Mouse (Mus musculus) ES-Bruce4 (cell line): ENCODE measurements at regions not wholly inside any gene's neighbourhood (a gene's known extent, or its start where the extent isn't known, plus 50 kb on each side); places are given as distances from the start of the nearest gene placed in this dataset.

ENCODE experiments used
- H3K27ac ChIP-seq: 2 replicates; pipeline ENCODE4 v1.5.1; 2012; ENCODE audit warnings: low read length, inconsistent platforms; ENCODE audit not compliant: insufficient read depth
- H3K27me3 ChIP-seq: 2 replicates; pipeline ENCODE4 v1.6.1; 2012; ENCODE audit warnings: mild to moderate bottlenecking, low read length, inconsistent platforms; ENCODE audit not compliant: control insufficient read depth, poor library complexity, insufficient read depth, severe bottlenecking
- H3K36me3 ChIP-seq: 2 replicates; pipeline ENCODE4 v1.6.1; 2012; ENCODE audit warnings: inconsistent platforms, mild to moderate bottlenecking, low read length, moderate library complexity; ENCODE audit not compliant: control insufficient read depth, poor library complexity, insufficient read depth, severe bottlenecking
- H3K4me1 ChIP-seq: one replicate; pipeline ENCODE4 v1.8.1; 2011; ENCODE audit warnings: low read length; ENCODE audit not compliant: control insufficient read depth, insufficient read depth
- H3K4me3 ChIP-seq: 2 replicates; pipeline ENCODE4 v1.5.1; 2011; ENCODE audit warnings: low read depth, mild to moderate bottlenecking, low read length
- H3K9ac ChIP-seq: 2 replicates; pipeline ENCODE4 v1.6.1; 2012; ENCODE audit warnings: low read depth, mild to moderate bottlenecking, inconsistent platforms; ENCODE audit not compliant: poor library complexity, severe bottlenecking
- H3K9me3 ChIP-seq: replicated peaks from 2 replicates; pipeline ENCODE4 v1.6.1; 2012; ENCODE audit warnings: mild to moderate bottlenecking, low read length, inconsistent platforms; ENCODE audit not compliant: control insufficient read depth, poor library complexity, insufficient read depth, severe bottlenecking
- CTCF ChIP-seq: IDR thresholded peaks from one replicate; pipeline ENCODE4 v1.8.1; 2011; ENCODE audit warnings: low read depth, low read length
- EP300 ChIP-seq: IDR thresholded peaks from 2 replicates; pipeline ENCODE4 v1.6.1; 2011; ENCODE audit warnings: low read depth, low read length; ENCODE audit not compliant: insufficient read depth
- POLR2A ChIP-seq: IDR thresholded peaks from one replicate; pipeline ENCODE4 v1.8.1; 2011; ENCODE audit warnings: low read length; ENCODE audit not compliant: insufficient read depth

DNA sequence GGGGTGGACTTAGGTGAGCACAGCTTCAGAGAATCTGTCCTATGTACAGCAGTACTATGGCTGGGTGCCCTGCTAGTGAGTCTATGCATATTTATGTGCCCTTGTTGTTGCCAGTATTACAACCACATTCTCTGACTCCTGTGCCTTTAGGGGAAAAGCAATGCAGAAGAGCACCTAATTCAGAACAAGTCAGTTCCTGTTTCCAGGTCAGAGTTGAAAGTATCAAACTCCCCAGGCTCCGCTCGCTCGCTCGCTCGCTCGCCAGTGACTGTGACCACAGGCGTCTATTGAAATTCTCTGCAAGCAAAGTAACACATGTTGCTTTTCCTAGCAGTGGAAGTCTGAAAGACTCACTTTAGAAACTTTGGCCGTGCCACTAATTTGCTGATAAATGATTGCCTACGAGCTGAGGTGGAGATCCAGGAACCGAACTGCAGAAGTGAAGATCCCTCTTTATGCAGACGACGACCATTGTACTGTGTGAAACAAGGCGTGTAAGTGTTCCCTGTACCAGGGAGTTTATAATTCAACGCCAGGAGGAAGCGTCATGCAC is 129.8 kb downstream of the Cd24a start:
- Histone ChIP-seq H3K9me3 (no peaks in the 10 kb centered on the region), H3K9ac (no peak overlapping the region), H3K27me3 (no peaks in the 10 kb centered on the region), H3K27ac (no peak overlapping the region), H3K4me3 (no peak overlapping the region), H3K4me1 (no peaks in the 10 kb centered on the region), H3K36me3 (no peaks in the 10 kb centered on the region)
- TF ChIP-seq EP300 (no peak), POLR2A (no peak), CTCF (no peak)

GRCm38 (mm10) chr10:43709278-43710033 is 131.4 kb downstream of the Cd24a start:
- TF ChIP-seq EP300 (no peak), POLR2A (no peak), CTCF (no peak)
- H3K27ac ChIP-seq = no peak overlapping the region

DNA sequence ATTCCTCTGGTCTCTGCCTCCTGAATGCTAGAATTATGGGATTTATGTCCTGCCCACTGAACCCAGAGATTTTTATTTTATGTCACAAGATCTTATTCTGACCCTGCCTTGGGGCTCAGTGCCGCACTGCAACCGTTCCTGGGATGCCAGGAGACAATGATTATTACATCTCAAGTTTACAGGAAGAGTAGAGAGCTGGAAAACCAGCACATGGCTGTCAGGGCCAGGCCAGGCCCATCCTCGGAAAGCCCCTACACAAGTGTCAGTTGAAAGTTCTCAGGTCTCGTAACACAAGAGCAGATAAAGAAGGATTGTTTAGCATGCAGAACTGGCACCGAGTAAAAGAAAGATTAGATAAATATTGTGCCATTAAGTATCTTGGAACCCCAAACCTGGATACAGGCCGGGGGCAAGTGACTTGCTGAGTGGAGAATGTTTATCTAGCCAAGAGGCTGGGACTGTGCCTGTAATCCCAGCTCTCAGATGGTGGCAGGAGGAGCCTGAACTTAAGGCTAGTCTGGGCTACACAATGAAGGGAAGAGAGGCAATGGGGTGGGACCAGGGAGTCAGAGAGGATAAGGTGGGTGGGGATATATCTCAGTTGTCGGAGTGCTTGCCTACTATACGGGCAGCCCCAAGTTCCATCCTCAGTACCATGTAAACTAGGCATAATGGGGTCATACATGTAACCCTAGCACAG is 132.3 kb downstream of the Cd24a start:
- TF ChIP-seq POLR2A (no peak), EP300 (no peak), CTCF (no peak)
- Histone ChIP-seq H3K36me3 (no peaks in the 10 kb centered on the region), H3K4me3 (no peak overlapping the region)

More at GRCm38 (mm10) chr10:43709278-43710033, 131.4 kb downstream of the Cd24a start:
- Histone ChIP-seq H3K36me3 (no peaks in the 10 kb centered on the region), H3K27me3 (no peaks in the 10 kb centered on the region), H3K9me3 (no peaks in the 10 kb centered on the region), H3K9ac (no peak overlapping the region), H3K4me1 (no peaks in the 10 kb centered on the region), H3K4me3 (no peak overlapping the region)

GRCm38 (mm10) chr10:43710886-43711256 is 132.8 kb downstream of the Cd24a start:
- Histone ChIP-seq H3K4me1 (no peaks in the 10 kb centered on the region), H3K4me3 (no peak overlapping the region), H3K27me3 (no peaks in the 10 kb centered on the region), H3K36me3 (no peaks in the 10 kb centered on the region), H3K9me3 (no peaks in the 10 kb centered on the region), H3K27ac (no peak overlapping the region), H3K9ac (no peak overlapping the region)
- TF ChIP-seq POLR2A = no peak
- no peak for TF ChIP-seq CTCF
- no peak for TF ChIP-seq EP300

More for the DNA sequence above, 132.3 kb downstream of the Cd24a start:
- Histone ChIP-seq H3K27ac (no peak overlapping the region), H3K9ac (no peak overlapping the region), H3K9me3 (no peaks in the 10 kb centered on the region), H3K27me3 (no peaks in the 10 kb centered on the region), H3K4me1 (no peaks in the 10 kb centered on the region)

DNA sequence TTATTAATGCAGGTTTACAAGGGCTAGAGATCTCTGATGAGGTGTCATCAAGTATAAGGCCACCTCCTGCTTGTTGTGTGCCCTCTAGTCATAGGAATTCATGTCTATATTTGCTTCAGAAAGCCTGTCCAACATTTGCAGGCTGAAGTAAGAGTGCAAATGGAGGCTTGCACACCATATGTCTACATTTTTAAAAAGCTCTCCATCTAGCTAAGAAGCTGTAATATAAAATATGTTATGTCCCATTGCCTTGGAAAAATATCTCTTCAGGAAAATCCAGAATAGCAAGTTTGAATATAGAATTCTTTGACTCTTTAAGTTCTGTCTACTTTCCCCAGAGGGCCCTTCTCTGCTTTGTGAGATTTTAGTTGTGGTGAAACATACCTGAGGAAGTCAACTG is 134.6 kb downstream of the Cd24a start:
- Histone ChIP-seq H3K4me3 (no peak overlapping the region), H3K36me3 (no peaks in the 10 kb centered on the region), H3K9ac (no peak overlapping the region), H3K27me3 (0 out of 2 replicates have a peak, but pooled peaks cover 1% of the 10 kb centered on the region), H3K27ac (no peak overlapping the region), H3K9me3 (no peaks in the 10 kb centered on the region), H3K4me1 (no peaks in the 10 kb centered on the region)
- TF ChIP-seq POLR2A (no peak), CTCF (no peak), EP300 (no peak)
